Mouse (Mus musculus) NIH3T3 (cell line): Measurements from ENCODE around the gene Pik3cd.

Experiments used
- DNase-seq: peaks from one replicate; pipeline ENCODE4 v3.0.0-alpha.2; 2012; ENCODE audit warnings: low read depth

The Pik3cd gene

GRCm38 (mm10) chr4:149609256-149610025 is 92.9 kb downstream of the Pik3cd start:
- no peak for DNase-seq

DNA sequence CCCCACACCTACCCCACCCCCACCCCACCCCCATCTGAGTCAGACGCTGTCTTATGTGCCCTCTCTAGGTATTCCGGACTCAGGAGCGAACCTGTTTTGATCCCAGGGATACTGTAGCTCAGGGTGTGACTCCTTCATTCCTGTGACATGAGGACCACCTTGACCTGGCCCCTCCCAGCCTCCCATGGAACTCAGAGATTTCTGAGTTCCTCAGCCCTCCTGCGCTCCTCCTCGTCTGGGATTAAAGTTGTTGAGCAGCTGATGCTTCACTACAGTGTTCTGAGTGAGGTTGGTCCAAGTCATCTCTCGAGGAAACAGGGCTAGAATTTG is 94.1 kb downstream of the Pik3cd start:
- DNase-seq, result no peak

DNA sequence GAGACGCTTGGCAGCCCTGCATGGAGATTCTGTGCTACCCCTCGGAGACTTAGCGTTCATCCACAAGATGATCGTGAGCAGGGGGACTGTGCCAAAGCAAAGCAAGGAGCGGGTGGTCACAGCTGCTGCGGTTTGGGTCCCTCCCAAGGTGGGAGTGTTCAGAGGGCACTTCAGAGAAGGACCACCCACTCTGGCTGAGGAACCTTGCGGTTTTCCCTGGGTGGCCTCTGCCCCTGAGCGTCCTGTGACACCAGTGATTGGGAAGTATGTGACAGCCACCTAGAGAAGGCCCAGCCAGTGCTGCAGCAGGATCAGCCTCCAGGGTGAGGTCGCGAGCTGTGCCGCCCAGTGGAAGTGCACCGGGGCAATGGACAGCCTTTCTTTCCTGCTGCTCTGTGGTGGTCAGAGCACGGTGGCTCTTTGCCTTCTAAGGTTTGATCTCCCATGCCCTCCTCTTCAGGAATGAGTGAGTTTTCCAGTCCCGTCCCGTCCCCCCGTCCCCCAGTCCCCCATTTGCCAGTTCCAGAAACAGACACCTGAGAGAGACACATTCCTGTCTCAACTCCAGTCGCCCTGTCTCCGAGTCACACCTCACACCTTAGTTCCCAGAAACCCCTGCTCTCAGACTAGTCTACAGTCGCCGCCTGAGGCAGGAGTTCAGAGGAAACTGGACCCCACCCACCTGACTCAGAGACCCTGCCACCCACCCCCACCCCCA is 94.6 kb downstream of the Pik3cd start:
- no peak for DNase-seq

GRCm38 (mm10) chr4:149606766-149607358 is 95.5 kb downstream of the Pik3cd start:
- no peak for DNase-seq

GRCm38 (mm10) chr4:149606056-149606455 is 96.3 kb downstream of the Pik3cd start:
- DNase-seq, result no peak

DNA sequence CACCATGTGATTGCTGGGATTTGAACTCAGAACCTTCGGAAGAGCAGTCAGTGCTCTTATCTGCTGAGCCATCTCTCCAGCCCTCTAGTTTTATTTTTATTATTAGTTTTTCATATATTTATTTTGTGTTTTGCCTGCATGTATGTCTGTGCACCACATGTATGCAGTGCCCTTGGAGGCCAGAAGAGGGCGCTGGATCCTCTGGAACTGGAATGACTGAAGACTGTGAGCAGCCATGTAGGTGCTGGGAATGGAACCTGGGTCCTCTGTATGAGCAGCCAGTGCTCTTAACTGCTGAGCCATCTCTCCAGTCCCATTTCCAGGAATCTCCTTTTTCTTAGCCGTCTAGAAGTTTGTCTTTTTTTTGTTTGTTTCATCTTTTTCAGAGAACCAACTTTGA is 97.9 kb downstream of the Pik3cd start:
- no peak for DNase-seq

DNA sequence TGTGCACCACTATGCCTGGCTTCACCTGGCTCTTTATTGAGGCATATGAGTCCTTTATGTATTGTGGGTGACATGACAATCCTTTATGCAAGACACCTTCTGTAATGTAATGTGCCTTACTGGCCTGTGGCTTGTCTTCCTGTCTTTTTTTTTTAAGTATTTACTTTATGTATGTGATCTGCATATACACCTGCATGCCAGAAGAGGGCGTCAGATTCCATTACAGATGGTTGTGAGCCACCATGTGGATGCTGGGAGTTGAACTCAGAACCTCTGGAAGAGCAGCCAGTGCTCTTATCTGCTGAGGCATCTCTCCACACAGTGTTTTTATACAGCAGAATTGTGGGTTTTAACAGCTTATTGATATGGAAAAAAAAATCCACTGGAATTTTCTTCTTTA is 98.5 kb downstream of the Pik3cd start:
- DNase-seq, result no peak

- no peak for DNase-seq
Observed at GRCm38 (mm10) chr4:149602236-149602635, 100.1 kb downstream of the Pik3cd start.

DNA sequence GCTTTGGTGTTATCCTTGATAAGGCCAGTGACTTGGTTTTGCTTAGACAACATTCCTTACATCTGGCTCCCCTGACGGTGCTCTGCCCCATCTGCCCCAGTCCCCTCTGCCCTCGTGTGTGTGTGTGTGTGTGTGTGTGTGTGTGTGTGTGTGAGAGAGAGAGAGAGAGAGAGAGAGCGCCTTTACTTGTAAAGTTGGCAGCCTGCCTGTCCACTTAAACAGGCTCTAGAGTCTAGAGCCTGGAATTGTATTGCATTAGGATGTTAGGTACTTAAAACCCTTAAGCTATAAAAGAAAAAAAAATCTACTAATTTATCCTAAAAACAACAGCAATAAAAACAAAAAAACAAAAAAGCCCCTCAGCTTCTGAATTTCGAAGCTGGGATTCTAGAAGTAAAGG is 100.9 kb downstream of the Pik3cd start:
- DNase-seq, result no peak

GRCm38 (mm10) chr4:149600130-149600529 is 102.2 kb downstream of the Pik3cd start:
- DNase-seq, result no peak

GRCm38 (mm10) chr4:149599549-149599948 is 102.8 kb downstream of the Pik3cd start:
- DNase-seq, result no peak
